In the genomic region with DNA sequence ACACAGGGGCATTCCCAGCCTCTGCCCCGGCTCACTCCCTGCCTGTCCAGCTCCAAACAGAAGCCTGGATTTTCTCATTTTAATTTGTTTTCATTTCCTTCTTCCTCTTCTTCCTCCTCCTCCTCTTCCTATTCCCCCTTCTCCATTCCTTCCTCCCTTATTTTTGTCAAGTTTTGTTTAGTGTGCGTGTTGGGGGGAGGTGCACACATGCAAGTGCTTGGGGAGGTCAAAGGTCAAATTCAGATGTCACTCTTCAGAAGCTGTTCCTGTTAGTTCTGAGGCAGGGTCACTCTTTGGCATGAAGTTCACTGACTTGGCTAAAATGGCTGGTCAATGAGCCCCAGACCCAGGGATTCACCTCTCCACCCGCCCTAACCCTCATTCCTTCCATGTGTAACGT, we compare ENCODE assay signal across 24 mouse cellular contexts.
DNase-seq lines count a peak whose midpoint lies in the region; ATAC-seq lines count a peak whose summit lies in the region.
"Had no signal": no experiment of that assay in that cellular context is flagged by ENCODE, and none has a peak within 500 bp of the region (broad histone marks: within the 10 kb centered on the region; RNA-seq: fewer than 3 reads in every experiment).

No protein-coding gene starts in this region.

- WGBS in hindbrain, embryonic 10.5 days, result 12% methylated on average over 4 of the region's 4 CpGs
- 33% methylated on average over 4 of the region's 4 CpGs for WGBS in hindbrain, embryonic 13.5 days
- WGBS in limb, embryonic 10.5 days, result 28% methylated on average over 4 of the region's 4 CpGs

- H3K27me3 ChIP-seq in hindbrain, embryonic 10.5 days (ENCODE audit: insufficient read depth, poor library complexity, severe bottlenecking), result peaks cover 60% of the 10 kb centered on the region
- H3K27me3 ChIP-seq in hindbrain, embryonic 13.5 days, result peaks cover 35% of the 10 kb centered on the region
- peaks cover 56% of the 10 kb centered on the region for H3K27me3 ChIP-seq in limb, embryonic 10.5 days (ENCODE audit: low read depth, poor library complexity, severe bottlenecking)
- H3K27me3 ChIP-seq: intestine, embryonic 15.5 days had no signal

- peak; percentile 41 for DNase-seq in hindbrain, embryonic 10.5 days (ENCODE audit: low spot score)
- peak; percentile 87 for DNase-seq in embryo, embryonic 10 days (ENCODE audit: low spot score)
- peak; percentile 63 for DNase-seq in embryo, embryonic 9.5 days (ENCODE audit: extremely low spot score)
- peak; percentile 53 for DNase-seq in yolk sac, embryonic 10.5 days (ENCODE audit: low spot score)
- no peak for DNase-seq in kidney, adult 9 months
- DNase-seq in limb, embryonic 10.5 days (ENCODE audit: low spot score), result no peak
- DNase-seq: adrenal gland, adult 8-10 months; adrenal gland, postnatal 25 days; cerebellum, adult 11-12 months; cerebellum, adult 8-10 months; cerebellum, postnatal 10 days; cerebellum, postnatal 36 days; gastrocnemius, postnatal 10 days; gastrocnemius, postnatal 36 days; heart, adult 2 months had no signal

- no peak for ATAC-seq in hindbrain, embryonic 13.5 days (ENCODE audit: low FRiP score)
- ATAC-seq: activated CD4-positive, CD25-positive, alpha-beta regulatory T cell, adult 4 months; forebrain, embryonic 15.5 days; hindbrain, embryonic 16.5 days; intestine, embryonic 15.5 days had no signal

- peaks cover 26% of the 10 kb centered on the region for H3K4me1 ChIP-seq in hindbrain, embryonic 10.5 days (replicated peaks)
- peaks cover 9% of the 10 kb centered on the region; the same call in 1 of the 2 replicates for H3K4me1 ChIP-seq in hindbrain, embryonic 13.5 days (replicated peaks)
- peaks cover 16% of the 10 kb centered on the region for H3K4me1 ChIP-seq in limb, embryonic 10.5 days
- H3K4me1 ChIP-seq: embryonic facial prominence, embryonic 13.5 days; forebrain, embryonic 12.5 days; forebrain, embryonic 15.5 days; intestine, embryonic 15.5 days had no signal

- no peaks in the 10 kb centered on the region for H3K9me3 ChIP-seq in hindbrain, embryonic 10.5 days
- H3K9me3 ChIP-seq in hindbrain, embryonic 13.5 days, result no peaks in the 10 kb centered on the region
- no peaks in the 10 kb centered on the region for H3K9me3 ChIP-seq in limb, embryonic 10.5 days (replicated peaks)
- H3K9me3 ChIP-seq: embryonic facial prominence, embryonic 13.5 days; forebrain, embryonic 12.5 days; forebrain, embryonic 15.5 days; intestine, embryonic 15.5 days had no signal

- H3K4me3 ChIP-seq in hindbrain, embryonic 10.5 days, result no peak overlapping the region
- no peak overlapping the region for H3K4me3 ChIP-seq in hindbrain, embryonic 13.5 days
- H3K4me3 ChIP-seq in limb, embryonic 10.5 days, result no peak overlapping the region
- H3K4me3 ChIP-seq: embryonic facial prominence, embryonic 13.5 days; erythroblast, embryonic 14.5 days; forebrain, embryonic 12.5 days; forebrain, embryonic 15.5 days; heart, adult 2 months; intestine, embryonic 15.5 days had no signal

- no peaks in the 10 kb centered on the region for H3K36me3 ChIP-seq in hindbrain, embryonic 10.5 days
- no peaks in the 10 kb centered on the region for H3K36me3 ChIP-seq in hindbrain, embryonic 13.5 days
- H3K36me3 ChIP-seq in limb, embryonic 10.5 days, result no peaks in the 10 kb centered on the region
- H3K36me3 ChIP-seq: embryonic facial prominence, embryonic 13.5 days; forebrain, embryonic 12.5 days; forebrain, embryonic 15.5 days; intestine, embryonic 15.5 days had no signal

- no peak overlapping the region for H3K4me2 ChIP-seq in hindbrain, embryonic 13.5 days
- H3K4me2 ChIP-seq: embryonic facial prominence, embryonic 13.5 days; forebrain, embryonic 12.5 days; forebrain, embryonic 15.5 days; heart, embryonic 11.5 days; intestine, embryonic 15.5 days had no signal

- H3K27ac ChIP-seq in hindbrain, embryonic 10.5 days, result no peak overlapping the region
- no peak overlapping the region for H3K27ac ChIP-seq in hindbrain, embryonic 13.5 days
- H3K27ac ChIP-seq in limb, embryonic 10.5 days, result no peak overlapping the region
- H3K27ac ChIP-seq: embryonic facial prominence, embryonic 13.5 days; forebrain, embryonic 12.5 days; forebrain, embryonic 15.5 days; heart, adult 2 months; intestine, embryonic 15.5 days had no signal

- no peak overlapping the region for H3K9ac ChIP-seq in hindbrain, embryonic 13.5 days
- H3K9ac ChIP-seq: embryonic facial prominence, embryonic 13.5 days; forebrain, embryonic 12.5 days; forebrain, embryonic 15.5 days; intestine, embryonic 15.5 days had no signal

Comparison
In these comparisons a context has a peak if more than half of its experiments do, and no peak if none do; other contexts are left out.
1. DNase-seq: peak in hindbrain, embryonic 10.5 days (single experiment), embryo, embryonic 10 days (single experiment), embryo, embryonic 9.5 days (single experiment) and yolk sac, embryonic 10.5 days (single experiment); none in kidney, adult 9 months (single experiment) and limb, embryonic 10.5 days (single experiment).